Mouse (Mus musculus) gastrocnemius, postnatal 4 days (tissue): ENCODE measurements at regions not wholly inside any gene's neighbourhood (a gene's known extent, or its start where the extent isn't known, plus 50 kb on each side); places are given as distances from the start of the nearest gene placed in this dataset.

Source experiments
- DNase-seq, 2 experiments: peaks; one replicate each; pipeline ENCODE4 v3.0.0; 2021 to 2022; ENCODE audit warnings: low spot score in 2 of 2, mixed read lengths in 2 of 2

DNA sequence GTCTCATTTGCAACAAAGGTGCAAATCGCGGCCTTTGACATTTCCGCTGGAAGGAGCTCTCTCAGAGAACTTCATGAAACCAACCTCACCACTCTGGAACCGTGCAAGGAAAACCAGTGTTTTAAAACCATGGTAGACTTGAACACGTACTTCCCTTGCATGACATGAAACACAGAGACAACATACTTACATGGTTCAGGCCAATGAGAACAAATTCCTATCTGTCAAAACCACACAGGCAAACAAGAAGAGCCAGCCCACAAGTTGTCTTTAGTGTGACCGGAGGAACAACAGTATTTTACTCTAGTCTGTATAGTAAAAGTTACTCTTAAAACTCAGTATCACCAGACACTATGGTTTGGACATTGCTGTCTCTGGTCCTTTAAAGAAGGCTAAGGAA lies 106.3 kb downstream of the Btg1 start:
- DNase-seq: no peak

DNA sequence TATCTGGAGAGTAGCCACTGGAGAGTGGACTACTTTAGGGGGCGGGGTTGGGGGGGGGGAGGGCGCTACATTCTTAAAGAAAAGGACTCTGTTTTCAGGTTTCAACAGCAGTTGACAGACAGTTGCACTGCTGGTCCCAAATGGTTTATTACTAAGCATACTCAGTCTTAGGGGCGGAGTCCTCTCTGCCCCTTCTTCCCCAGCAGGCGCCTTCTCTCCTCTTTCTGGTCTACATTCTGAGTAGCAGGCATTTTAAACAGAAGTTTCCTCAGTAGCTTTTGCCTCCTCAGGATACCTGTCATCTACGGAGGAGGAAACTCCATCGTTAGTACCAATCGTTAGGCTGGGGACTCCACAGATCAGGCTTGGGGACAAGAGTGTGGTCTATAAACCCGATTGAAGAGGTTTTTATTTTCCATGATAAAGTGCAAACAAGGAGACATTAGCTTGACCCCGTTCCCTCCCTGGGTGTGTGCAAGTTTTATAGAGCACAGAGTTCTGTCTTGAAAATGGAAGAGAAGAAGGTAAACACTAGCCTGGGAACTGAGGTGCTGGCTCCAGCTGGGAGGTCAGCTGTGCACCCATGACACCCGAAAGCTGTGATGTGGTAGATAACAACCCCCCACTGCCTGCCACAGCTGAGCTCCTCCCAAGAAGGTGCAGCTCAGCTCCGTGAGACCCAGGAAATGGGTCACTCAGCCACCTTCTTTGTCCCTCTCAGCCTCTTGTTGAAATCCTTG lies 107.8 kb downstream of the Btg1 start:
- no peak for DNase-seq

DNA sequence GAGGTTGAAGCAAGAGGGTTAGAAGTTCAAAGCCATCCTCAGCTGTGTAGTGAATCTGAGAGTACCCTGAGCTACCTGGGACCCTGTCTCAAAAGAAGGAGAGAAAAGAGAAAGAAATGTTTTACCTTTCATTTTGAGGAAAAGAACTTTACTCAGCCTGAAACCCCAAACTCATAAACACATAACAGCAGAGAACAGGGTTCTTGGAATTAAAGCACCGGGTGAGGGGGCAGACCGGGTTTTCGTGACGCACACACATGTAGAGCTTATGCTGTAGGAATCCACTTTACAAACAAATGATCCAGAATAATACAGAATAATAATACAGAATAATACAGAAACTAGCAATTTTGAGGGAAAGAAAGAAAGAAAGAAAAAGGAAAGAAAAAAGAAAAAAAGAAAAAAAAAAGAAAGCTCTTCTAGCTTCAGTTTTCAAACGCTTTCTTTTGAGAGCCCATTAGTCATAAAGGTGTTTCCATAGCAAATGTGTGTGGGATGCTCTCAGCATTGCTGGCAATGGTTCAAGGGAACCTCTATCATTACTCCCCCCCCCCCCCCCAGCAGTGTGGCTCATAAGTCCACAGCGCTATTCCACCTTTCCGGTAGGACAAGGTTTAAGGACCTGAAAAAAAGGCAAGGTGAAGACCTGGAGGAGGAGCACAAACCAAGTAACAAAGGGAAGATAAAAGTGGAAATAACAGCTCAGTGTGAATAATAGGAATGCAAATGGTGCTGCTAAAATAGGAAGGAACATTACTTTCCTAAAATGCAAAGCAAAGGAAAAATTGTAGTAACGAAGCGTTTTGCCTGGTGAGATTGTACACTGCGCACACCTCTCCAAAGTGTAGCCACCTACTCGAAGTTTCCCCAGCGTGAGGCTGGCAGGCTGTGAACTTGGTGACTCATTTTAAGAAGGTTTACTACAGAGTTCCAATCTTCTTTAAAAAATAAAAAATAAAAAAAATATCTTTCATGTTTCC lies 110.3 kb downstream of the Btg1 start:
- DNase-seq: no peak

DNA sequence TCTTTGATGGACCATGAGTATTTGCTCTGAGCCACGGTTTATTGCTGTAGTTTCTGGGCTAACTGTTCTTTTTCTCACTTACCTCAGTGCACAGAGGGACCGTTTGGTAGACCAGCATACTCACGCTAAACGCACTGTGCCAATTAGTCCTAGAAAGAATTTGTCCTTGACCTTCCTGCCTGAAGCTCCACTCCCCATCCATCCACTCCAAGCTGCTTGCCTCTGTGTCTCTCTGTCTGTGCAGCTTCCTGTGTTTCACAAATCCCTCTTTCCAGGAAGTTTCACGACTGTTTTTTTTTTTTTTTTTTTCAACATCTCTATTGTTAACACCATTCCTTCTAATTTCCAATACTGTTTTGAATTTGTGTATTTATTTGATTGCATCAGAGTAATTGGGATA lies 116.8 kb downstream of the Btg1 start:
- DNase-seq: no peak

DNA sequence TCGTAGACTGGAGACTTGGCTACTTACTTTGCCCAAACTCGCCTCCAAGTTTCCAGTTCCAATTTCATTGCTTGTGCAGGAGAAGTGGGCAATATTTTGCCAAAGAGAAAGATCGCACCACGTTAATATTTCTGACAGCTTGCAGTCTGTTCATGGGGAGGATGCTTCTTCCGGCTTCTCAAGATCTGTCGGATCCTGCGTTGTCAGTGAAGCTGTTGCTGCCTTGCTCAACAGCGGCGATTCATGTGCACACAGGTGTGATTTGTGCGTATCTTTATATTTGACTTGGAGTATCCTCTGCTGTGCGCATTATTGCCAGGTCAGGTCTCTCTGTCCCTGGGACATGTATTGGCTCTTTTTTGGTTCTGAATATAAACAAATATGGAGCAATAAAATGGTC lies 118.3 kb downstream of the Btg1 start:
- no peak for DNase-seq

DNA sequence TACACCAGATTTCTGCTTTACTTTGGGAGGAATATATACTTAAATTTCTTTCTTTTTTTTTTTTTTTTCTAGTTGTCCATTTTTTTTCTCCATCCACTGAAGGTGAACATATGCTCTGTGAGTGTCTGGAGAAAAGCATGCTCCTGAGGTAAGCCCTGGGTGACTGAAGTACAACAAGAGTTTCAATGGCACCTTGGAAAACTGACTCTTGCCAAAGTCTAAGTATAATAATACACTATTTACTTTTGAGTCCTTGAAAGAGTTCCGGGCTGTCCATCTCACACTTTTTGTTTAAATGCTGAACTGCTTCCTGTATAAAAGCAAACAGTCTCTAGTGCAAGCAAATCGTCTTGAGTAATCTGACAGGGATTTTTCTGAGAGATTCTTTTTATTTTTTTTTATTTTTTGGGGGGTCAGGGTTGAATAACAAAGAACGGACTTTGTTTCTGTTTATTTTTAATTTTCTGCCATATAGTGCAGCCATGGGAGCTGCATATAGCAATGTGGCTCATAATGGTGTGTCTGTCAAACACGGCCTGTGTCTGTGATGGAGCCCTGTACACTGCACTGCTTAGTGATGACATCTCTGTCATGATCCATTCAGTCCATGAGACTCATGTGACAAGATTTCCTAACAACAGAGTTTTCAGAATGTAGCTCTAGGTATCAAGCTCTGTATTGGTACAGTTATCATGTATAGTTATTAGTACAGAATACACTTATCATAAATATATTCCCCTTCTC lies 119.3 kb downstream of the Btg1 start:
- no peak for DNase-seq

DNA sequence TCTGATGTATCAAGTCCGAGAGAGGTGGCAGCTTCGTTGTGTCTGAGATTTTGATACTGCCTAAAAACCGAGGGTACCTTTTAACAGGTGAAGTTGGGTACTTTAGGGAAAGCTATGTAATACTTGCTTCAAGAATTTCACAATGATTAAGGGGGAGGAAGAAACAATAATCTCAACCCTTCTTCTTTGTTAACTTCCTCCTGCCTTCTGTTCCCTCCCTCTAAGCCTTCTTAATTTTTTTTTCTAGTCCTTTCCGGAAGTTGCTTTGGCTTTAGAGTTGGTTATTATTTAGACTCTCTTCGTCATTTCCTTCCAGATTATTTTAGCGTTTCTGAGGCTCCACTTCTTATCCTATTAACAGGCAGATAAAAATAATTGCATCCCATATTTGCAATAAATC lies 121.2 kb downstream of the Btg1 start:
- DNase-seq: no peak

DNA sequence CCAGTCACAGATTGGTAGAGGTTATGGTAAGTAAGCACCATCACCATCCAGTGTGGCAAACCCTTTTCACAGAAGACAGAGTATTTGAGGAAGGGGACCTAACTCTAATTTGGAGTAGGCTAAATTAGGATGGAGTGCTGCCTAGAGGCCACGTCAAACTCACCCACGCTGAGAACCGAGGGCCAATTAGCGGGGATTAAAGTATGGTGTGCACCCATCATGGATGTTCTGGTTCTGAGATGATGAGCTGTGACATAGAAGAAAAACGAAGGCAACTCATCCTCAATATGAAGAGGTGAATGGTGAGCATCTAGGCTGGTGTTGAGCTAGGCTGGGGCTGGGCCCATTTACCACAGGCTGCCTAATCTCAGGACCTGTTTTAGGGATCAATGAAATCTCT lies 121.8 kb downstream of the Btg1 start:
- DNase-seq: no peak

DNA sequence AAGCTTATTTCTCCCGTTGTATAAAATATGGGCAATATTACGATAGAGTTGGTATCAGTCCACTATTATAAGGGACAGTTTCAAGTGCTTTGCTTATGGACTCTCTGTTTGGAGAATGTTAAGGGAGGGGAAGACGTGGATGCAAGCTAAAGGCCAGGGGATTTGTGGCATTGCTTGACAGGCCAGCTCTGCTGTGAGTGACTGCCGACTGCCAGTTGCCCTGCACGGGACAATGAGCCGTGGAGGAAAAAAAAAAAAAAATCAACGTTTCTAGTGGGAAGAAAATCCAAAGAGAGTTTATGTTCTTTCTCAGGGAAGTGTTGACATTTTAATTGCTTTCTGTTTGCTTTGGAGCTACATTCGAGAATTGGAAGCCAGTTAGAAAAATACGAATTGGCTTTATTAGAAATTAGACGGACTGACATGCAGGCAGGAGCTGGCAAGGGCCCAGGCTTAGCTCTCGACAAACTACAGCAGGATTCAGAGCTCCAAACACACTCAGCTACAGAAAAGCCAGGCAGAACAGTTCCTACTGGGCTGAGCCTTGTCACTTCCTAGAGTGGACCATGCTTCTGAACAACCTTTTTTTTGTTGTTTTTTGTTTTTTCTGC lies 127.5 kb downstream of the Btg1 start:
- DNase-seq: peak in 1 of 2 experiments; percentile 44

DNA sequence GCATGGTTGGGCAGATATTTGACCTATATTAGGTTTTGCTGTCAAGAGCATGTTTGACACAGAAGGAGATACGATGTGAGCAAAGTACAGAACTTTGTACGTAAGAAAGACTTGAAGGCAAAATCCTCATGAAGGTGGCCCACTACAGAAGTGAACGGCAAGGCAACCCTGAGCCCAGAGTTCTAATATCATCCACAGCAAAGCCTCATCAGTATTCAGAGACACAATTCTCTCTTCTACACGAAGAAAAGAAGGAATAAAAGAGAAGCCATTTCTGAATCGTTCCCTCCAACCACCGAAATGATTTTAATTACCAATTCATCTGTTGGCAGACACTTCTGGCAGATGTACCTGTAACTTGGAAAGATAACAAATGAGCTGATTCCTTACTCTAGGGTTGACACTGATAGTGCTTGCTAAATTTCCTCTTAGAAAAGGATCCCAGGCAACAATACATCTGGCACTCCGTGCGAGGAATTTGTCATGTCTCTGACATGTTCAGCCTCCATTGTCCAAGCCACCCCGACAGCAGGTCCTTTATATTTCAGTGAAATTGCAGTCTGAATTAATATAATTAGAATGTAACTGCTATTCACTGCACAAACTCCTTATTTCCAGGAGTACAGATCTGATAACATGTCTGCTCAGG lies 130.3 kb downstream of the Btg1 start:
- DNase-seq: no peak

DNA sequence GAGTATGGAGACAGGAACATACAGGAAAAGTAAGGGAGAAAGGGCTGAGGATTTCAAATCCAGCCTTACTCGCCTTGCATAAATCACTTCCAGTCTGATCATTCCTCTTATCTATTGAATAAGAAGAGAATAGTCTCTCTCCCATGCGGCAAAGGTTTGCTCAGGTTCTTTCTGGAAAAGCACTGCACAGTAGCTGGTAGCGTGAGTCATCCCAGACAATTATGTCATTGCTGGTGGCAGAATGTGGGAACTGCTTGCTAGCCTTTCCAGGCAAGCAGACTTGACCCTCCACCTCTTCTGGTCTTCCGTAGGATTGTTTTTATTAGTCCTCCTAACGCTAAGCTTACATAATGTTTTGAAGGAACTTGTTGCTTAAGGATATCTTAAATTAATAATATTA lies 134.1 kb downstream of the Btg1 start:
- no peak for DNase-seq

DNA sequence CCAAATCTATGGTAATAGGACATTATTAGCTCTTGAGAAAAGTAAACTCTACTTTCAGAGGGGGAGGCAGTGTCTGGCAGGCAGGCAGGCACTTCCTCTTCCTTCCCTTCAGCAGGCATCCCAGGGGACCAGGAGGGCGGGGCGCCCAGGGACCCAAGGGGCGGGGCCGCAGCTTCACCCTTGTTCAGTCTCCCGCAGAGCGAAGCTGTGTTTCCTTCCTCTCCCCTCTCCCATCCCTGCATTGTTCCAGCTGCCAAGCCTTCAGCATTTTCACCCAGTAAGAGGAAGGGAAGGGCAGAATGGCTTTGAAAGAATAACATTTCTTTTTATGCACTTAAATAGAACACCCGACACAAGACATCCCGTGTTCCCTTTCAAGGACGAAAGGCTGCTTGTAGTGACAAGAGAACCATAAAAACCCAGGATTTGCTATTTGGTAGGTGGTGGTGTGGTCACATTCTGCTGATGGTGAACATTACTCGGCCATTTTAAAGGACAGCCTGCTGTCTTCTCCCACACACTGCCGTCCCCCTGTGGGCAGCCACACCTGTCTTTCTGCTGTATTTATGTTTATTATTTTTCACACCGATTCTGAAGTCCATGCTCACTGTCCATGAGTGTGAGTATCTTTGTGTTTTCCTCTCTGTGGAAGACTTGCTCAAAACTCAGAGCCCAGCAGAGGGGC lies 134.9 kb downstream of the Btg1 start:
- peak; percentile 40 to 74 for DNase-seq

DNA sequence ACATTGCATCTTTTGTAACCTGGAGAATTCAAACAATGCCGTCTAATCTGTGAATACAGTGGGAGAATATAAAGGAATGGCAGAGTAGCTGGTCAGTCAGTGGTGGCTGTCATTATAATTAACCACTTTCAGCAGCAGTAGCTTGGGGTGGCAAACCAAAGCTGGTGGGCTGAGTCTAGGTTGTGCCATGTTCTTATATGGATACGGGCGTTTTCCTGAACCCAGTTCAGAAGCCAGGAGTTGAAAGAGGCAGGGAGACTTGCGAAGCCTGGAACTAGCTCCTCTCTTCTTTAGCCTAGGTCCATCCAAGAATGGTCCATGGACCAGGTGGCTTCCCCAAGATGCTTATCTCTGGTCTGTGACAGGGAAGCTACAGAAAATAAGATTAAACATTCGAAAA lies 135.7 kb downstream of the Btg1 start:
- DNase-seq: no peak

DNA sequence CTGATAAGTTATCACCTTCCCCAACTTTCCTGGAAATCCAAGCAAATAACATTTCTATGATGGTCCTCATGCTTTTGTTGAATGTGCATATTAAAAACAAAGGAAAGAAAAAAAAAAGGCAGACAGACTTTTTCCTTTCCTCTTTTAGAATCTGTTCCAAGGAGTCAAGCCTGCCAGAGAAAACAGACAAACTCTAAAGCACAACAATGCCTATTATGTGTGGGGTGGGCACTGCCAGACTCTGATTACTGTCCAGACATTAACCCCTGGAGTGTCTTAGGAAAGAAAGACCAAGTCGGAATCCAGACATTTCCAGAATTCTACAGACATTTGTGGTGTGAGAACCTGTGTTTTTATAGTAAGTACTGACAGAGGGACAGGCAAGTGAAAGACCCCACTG lies 136.7 kb downstream of the Btg1 start:
- no peak for DNase-seq

DNA sequence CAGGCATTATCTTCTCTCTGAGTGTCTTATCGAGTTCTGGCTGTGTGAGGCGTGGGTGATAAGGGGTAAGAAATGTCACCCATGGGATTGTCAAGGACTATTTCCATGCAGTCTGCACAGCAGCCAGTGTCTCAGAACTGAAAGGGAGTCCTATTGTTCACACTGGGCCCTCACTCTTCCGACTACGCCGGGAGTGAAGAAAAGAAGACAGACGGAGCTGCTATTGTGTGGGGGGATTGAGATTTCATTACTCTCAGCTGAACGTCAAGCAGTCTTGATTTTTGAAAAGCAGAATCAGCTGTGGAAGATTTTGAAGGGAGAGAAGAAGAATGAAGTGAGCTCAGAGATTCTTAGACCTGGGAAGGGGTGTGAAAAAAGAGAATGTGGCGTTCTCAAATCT lies 138.9 kb downstream of the Btg1 start:
- no peak for DNase-seq

DNA sequence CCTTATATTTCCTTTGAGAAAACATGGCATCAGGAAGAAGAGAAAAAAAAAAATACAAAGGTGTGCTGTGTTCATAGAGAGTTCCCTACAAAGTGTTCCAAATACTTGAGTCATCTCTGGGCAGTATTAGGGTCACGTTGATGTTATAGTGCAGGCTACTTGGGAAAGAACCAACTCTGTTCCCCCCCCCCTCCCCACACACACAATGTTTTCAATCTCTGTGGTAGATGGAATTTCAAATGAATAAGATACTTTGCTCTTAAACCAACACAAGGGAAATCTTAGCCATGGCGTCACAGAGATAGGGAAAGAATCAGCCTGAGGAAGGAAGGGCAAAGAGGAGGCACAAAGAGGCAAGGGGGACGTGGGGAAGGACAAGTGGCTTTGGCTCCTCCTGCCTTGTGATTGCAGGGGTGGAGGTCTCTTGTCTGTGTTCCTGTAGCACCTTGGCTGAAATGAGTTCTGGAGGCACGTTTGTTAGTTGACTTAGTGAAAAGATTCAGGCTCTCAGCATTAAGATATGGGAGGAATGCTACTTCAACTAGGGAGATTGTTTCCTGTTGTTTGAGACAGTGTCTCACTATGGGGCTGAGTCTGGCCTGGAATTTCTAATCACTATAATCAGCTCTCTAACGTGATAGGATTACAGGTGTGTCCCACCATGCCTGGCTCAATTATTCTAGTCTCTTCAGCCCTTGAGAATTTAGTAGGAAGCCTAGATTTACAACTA lies 139.7 kb downstream of the Btg1 start:
- no peak for DNase-seq

DNA sequence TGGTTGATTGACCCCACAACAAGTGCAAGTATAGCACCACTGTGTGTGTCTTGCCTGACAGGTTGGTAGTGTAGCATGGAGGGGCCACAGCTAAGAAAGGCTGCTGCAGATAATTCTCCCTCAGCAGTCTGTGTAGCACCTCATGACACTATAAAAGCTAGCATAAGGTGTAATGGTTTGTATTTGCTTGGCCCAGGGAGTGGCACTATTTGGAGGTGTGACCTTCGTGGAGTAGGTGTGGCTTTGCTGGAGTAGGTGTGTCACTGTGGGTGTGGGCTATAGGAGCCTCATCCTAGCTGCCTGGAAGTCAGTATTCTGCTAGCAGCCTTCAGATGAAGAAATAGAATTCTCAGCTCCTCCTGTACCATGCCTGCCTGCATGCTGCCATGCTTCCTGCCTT lies 140.5 kb downstream of the Btg1 start:
- DNase-seq: no peak

DNA sequence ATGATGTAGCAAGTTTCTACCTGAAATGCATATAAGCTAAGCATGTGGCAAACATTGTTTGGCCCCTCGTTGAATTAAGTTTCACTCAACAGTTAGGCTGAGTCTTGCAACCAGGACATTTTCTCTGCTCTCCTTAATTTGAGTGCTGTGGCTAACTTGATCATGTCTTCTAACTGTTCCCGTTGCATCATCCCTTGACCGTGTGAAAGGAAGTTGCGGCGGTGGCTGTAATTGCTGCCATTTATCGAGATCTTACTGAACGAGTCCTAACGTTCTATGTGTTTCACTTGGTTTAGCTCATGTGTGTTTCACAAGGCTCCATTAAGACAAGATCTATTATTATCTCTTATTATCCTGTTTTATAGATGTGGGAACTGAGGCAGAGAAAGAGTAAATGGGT lies 144.8 kb downstream of the Btg1 start:
- DNase-seq: no peak

DNA sequence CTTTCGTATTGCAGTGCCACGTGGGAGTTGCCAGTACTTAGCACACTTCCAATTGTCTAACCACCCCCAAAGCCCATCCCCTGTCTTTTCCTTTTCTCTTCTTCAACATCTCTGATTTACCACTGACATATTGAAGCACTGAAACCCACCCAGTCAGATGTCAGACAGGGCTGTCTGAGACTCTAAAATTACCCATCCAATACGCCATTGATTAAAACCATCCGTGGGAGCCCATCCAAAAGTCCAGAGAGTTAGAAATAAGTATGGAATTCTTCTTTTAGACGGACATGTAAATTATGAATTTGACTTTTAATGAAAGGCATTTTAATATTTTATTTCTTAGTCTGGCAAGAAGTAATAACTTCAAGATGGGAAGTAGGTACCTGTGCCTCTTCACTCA lies 148.8 kb downstream of the Btg1 start:
- DNase-seq: no peak

DNA sequence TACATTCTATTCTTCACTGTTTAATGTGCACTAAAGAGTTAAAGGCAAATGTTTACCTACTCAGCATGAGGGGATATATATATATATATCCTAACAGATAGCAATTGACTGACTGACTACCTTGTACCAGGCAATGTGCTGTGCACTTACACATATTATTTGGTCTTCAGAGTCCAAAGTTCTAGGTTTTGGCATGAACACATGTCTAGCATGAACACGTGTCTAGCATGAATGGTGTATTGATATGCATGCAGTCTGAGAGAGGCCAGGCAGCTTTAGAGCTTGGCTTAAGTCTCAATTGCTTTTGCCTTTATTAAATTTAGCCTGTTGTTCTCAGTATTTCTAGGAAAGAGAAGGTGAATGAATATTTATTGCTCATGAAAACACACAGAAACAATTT lies 161.4 kb downstream of the Btg1 start:
- DNase-seq: no peak
